Mouse (Mus musculus): ENCODE results near the gene Gls.

GRCm38 (mm10) chr1:52131787-52132377 is 101.2 kb downstream of the Gls start:
- TF ChIP-seq CTCF (IDR thresholded peaks at IDR 0.05; ENCODE audit: low read depth) = no peak
- no peak for TF ChIP-seq EP300 (IDR thresholded peaks at IDR 0.05; ENCODE audit: low read depth)

Measured in heart, postnatal 0 days (tissue).